Mouse (Mus musculus) stomach, embryonic 16.5 days (tissue): ENCODE results near the gene Prol1. TPM values are rescaled to one million over a fixed set of nuclear protein-coding genes. Genes with fewer than 3 reads are reported as not detected.

Source experiments
- polyA plus RNA-seq: library from polyadenylated mRNA; unstranded; fragments of >200 nt; fragmentation: Nextera tagmentation; extraction: Ambion mirVana; gene quantifications from 2 replicates; pipeline ENCODE4 v1.2.1, GENCODE M21; 2015

The Prol1 gene
- polyA plus RNA-seq, 1 experiment from 2014 or later, result not detected

Other genes starting within 250 kb of the Prol1 start
- not detected in 2 replicates for gene Smr2, start 230.8 kb upstream of the Prol1 start, polyA plus RNA-seq
- gene Gm11116, start 205.8 kb upstream of the Prol1 start, polyA plus RNA-seq, result not detected in 2 replicates
- not detected in 2 replicates for gene Gm11115, start 163.2 kb upstream of the Prol1 start, polyA plus RNA-seq
- not detected in 2 replicates for gene Gm7714, start 48.4 kb upstream of the Prol1 start, polyA plus RNA-seq
- gene Amtn, start 58.8 kb downstream of the Prol1 start, polyA plus RNA-seq, result not detected in 2 replicates
- gene Ambn, start 138.7 kb downstream of the Prol1 start, polyA plus RNA-seq, result not detected in 2 replicates
- gene Enam, start 170.7 kb downstream of the Prol1 start, polyA plus RNA-seq, result not detected in 2 replicates
- 0.16 and 0.28 TPM in 2 replicates for gene Jchain, start 210.6 kb downstream of the Prol1 start, polyA plus RNA-seq
- gene Utp3, start 237.2 kb downstream of the Prol1 start, polyA plus RNA-seq, result 59.8 and 67.0 TPM in 2 replicates
- 10.9 and 13.5 TPM in 2 replicates for gene Rufy3, start 247.7 kb downstream of the Prol1 start, polyA plus RNA-seq